Mouse (Mus musculus) E14TG2a.4 (cell line): ENCODE data around the gene Mier1.
"Not testable (repeated sequence)": the region's sequence is repeated elsewhere in the genome, so short reads cannot be mapped to it uniquely, and the experiment has no call there.

Source experiments
- H3K27me3 ChIP-seq: 2 replicates; pipeline ENCODE4 v1.6.1; 2014; ENCODE audit warnings: low read length, control low read depth; ENCODE audit not compliant: insufficient read depth
- H3K36me3 ChIP-seq: 2 replicates; pipeline ENCODE4 v1.6.1; 2014; ENCODE audit warnings: low read length, control low read depth; ENCODE audit not compliant: insufficient read depth
- H3K4me1 ChIP-seq: replicated peaks from 2 replicates; pipeline ENCODE4 v1.6.1; 2014; ENCODE audit warnings: low read depth, low read length, control low read depth
- H3K4me3 ChIP-seq: replicated peaks from 2 replicates; pipeline ENCODE4 v1.5.1; 2014; ENCODE audit warnings: mild to moderate bottlenecking, low read length
- H3K9me3 ChIP-seq: 2 replicates; pipeline ENCODE4 v1.6.1; 2014; ENCODE audit warnings: low read length, control low read depth
- CTCF ChIP-seq: conservative IDR thresholded peaks from 2 replicates; pipeline ENCODE4 v1.5.1; 2014; ENCODE audit warnings: low read length
- NANOG ChIP-seq: IDR thresholded peaks from 2 replicates; pipeline ENCODE4 v1.6.1; 2014; ENCODE audit warnings: borderline replicate concordance, low read length, mixed read lengths
- POU5F1 ChIP-seq: IDR thresholded peaks from 2 replicates; pipeline ENCODE4 v1.6.1; 2014; ENCODE audit warnings: low read length, borderline replicate concordance

Mier1 gene

DNA sequence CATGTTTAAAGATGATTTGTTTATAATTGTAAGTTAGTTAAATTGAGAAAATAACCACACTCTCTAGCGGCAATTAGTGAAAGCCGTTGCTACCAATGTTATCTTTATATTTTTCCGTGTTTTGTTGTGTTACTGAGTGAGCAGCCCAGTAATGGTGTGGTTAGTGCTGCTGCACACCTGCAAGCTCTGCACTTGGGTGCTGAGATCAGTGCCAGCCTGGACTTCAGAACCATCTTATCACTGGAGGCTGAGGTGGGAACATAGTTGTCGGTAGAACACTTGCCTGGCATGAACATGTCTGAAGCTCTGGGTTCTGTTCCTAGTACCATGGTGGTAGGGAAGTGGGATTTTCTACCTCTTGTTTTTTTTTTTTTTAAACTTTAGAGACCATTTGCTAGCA, 12.3 kb downstream of the Mier1 start:
- H3K27me3 ChIP-seq = no peaks in the 10 kb centered on the region
- H3K9me3 ChIP-seq = no peaks in the 10 kb centered on the region
- peaks cover under 1% of the 10 kb centered on the region for H3K4me1 ChIP-seq
- H3K4me3 ChIP-seq = no peak overlapping the region
- no peak for TF ChIP-seq NANOG
- TF ChIP-seq POU5F1 = no peak
- TF ChIP-seq CTCF = no peak
- peaks cover 8% of the 10 kb centered on the region for H3K36me3 ChIP-seq

- peaks cover 47% of the 10 kb centered on the region for H3K36me3 ChIP-seq
Measured at GRCm38 (mm10) chr4:103136946-103137345, 22.8 kb downstream of the Mier1 start.

GRCm38 (mm10) chr4:103146339-103146738, 32.1 kb downstream of the Mier1 start:
- H3K27me3 ChIP-seq = no peaks in the 10 kb centered on the region
- no peaks in the 10 kb centered on the region for H3K4me1 ChIP-seq
- H3K36me3 ChIP-seq = peaks cover 81% of the 10 kb centered on the region
- no peak for TF ChIP-seq NANOG
- TF ChIP-seq CTCF = peak; percentile 69
- TF ChIP-seq POU5F1 = no peak
- H3K9me3 ChIP-seq = no peaks in the 10 kb centered on the region
- H3K4me3 ChIP-seq = no peak overlapping the region

More at GRCm38 (mm10) chr4:103136946-103137345, 22.8 kb downstream of the Mier1 start:
- Histone ChIP-seq H3K4me1 (no peaks in the 10 kb centered on the region), H3K9me3 (no peaks in the 10 kb centered on the region), H3K4me3 (no peak overlapping the region), H3K27me3 (no peaks in the 10 kb centered on the region)
- no peak for TF ChIP-seq NANOG
- no peak for TF ChIP-seq CTCF
- TF ChIP-seq POU5F1 = no peak

DNA sequence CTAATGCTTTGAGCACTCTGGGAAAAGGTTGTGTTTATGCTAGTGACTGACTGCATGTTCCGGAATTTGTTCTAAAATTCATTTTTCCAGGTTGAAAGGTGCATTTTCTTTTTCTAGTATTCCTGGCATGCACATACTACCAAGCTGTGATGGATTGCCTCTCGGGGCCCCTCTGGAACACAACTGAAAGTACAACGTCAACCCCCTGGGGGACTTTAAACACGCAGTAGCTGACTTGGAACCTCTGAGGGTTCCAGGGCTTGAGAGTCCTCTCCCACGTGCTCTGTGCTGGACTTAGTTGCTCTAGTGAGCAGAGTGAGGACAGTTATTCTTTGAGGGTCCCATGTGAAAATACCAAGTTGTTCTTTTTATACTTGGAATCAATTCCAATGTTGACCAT, 37.8 kb downstream of the Mier1 start:
- TF ChIP-seq POU5F1 = no peak
- no peak for TF ChIP-seq CTCF
- no peak for TF ChIP-seq NANOG
- H3K4me1 ChIP-seq = no peaks in the 10 kb centered on the region

DNA sequence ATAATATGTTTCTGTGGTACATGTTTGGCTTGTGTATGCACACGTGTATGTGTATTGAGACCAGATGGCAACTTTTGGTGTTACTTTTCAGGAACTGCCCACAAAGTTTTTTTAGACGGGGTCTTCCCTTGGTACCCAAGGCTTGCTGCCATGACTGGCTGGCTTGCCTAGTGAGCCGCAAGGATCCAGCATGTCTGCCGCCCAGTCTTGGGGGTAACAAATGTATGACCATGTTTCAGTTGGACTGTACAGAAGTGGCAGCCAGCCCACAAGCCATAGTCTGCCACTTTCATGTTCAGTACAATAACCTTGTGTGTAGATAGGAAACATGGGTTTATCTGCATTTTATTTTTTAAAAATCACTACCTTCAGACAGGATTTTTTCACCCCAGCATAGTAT, 44.6 kb downstream of the Mier1 start:
- Histone ChIP-seq H3K36me3 (peaks cover 83% of the 10 kb centered on the region), H3K27me3 (no peaks in the 10 kb centered on the region), H3K9me3 (no peaks in the 10 kb centered on the region), H3K4me1 (no peaks in the 10 kb centered on the region), H3K4me3 (no peak overlapping the region)
- TF ChIP-seq CTCF (no peak), POU5F1 (no peak), NANOG (no peak)

More for the DNA sequence above, 37.8 kb downstream of the Mier1 start:
- peaks cover 94% of the 10 kb centered on the region for H3K36me3 ChIP-seq
- no peaks in the 10 kb centered on the region for H3K27me3 ChIP-seq
- H3K9me3 ChIP-seq = no peaks in the 10 kb centered on the region
- no peak overlapping the region for H3K4me3 ChIP-seq

- H3K27me3 ChIP-seq, H3K4me3 ChIP-seq: not testable (repeated sequence)
- Histone ChIP-seq H3K9me3 (peaks cover 23% of the 10 kb centered on the region), H3K4me1 (peaks cover 39% of the 10 kb centered on the region), H3K36me3 (peaks cover 43% of the 10 kb centered on the region)
Measured at GRCm38 (mm10) chr4:103166198-103166597, 52.0 kb downstream of the Mier1 start.

DNA sequence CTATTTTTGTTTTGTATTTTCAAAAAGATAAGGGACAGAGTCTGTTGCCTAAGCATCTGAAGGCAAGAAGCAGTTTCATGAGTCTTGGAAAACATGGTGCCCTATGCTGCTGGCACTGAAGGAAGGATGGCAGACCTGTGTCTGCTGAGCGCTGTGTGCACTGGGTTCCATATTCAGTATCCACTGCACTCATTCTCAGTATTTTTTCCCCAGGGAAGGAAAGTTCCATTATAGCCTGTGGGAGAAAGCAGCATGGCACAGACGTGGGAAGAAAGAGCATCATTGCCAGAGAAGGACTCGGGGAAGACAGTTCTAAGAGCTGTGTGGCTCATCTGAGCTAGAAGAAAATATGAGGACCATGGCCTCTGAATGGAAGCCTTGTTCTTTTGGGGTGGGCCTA, 57.1 kb downstream of the Mier1 start:
- TF ChIP-seq NANOG (no peak), POU5F1 (no peak), CTCF (no peak)
- Histone ChIP-seq H3K9me3 (peaks cover 23% of the 10 kb centered on the region), H3K4me1 (peaks cover 27% of the 10 kb centered on the region), H3K36me3 (peaks cover 39% of the 10 kb centered on the region), H3K4me3 (no peak overlapping the region), H3K27me3 (no peaks in the 10 kb centered on the region)

DNA sequence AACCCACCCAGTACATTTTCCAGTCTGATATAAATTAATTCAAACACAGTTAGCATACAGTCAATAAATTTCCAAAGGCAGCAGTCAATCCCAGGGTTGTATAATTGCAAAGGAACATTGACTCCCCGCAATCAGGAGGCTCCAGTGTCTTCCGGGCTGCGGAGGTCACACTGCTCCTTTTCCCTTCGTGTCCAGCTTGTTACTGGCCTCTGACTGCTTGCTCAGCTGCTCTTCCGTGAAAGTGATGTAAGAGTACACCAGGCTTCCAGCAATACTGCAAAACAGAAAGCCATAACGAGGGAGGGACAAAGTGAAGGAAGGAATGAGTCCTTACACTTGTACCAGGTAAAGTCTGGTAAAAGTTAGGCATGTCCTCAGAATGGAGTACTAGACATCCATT, 59.3 kb downstream of the Mier1 start:
- Histone ChIP-seq H3K9me3 (peaks cover 18% of the 10 kb centered on the region), H3K4me1 (peaks cover 15% of the 10 kb centered on the region), H3K36me3 (peaks cover 42% of the 10 kb centered on the region), H3K4me3 (no peak overlapping the region), H3K27me3 (no peaks in the 10 kb centered on the region)
- TF ChIP-seq POU5F1 (no peak), CTCF (no peak), NANOG (no peak)

DNA sequence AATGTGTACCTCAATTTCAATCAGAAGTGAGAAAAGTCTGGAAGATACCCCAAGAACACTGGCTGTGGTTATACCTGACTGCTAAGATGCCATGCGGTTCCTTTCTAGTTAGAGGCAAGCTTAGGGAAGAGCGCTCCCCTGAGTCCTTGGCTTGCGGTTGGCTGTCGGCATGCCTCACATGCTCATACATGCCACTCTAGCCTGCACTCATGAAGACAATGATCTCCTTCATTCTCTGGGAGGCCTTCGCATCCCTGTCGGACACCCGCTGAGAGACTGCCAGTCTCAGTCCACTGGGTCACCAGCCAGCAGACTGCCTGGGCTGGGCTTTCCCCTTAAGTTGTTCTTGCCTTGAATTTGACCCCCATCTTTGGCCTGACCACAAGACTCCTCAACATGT, 59.8 kb downstream of the Mier1 start:
- no peaks in the 10 kb centered on the region for H3K27me3 ChIP-seq
- peaks cover 13% of the 10 kb centered on the region for H3K9me3 ChIP-seq
- peaks cover 18% of the 10 kb centered on the region for H3K4me1 ChIP-seq
- no peak overlapping the region for H3K4me3 ChIP-seq
- peaks cover 42% of the 10 kb centered on the region for H3K36me3 ChIP-seq
- TF ChIP-seq CTCF (no peak), POU5F1 (no peak), NANOG (no peak)
